Mouse (Mus musculus) lung, embryonic 16.5 days (tissue): ENCODE measurements around the gene Gm5741. TPM values are rescaled to one million over a fixed set of nuclear protein-coding genes. Genes with fewer than 3 reads are reported as not detected.

Experiments
- ATAC-seq: fragments of 200-750 bp; cut with Nextera tagmentation; 2 replicates; pipeline ENCODE4 v1.8.0; 2017; ENCODE audit warnings: low read depth, mild to moderate bottlenecking, moderate library complexity
- H3K27ac ChIP-seq: fragments of 300-500 bp; sonication (generic); 2 replicates; pipeline ENCODE4 v1.5.1; 2014; ENCODE audit warnings: mild to moderate bottlenecking, control low read depth, low read length
- H3K27me3 ChIP-seq: fragments of 300-500 bp; sonication (generic); 2 replicates; pipeline ENCODE4 v1.6.1; 2014; ENCODE audit warnings: low read depth, low read length, mixed read lengths; ENCODE audit not compliant: control insufficient read depth, insufficient read depth
- H3K36me3 ChIP-seq: fragments of 300-500 bp; sonication (generic); 2 replicates; pipeline ENCODE4 v1.6.1; 2014; ENCODE audit warnings: low read length; ENCODE audit not compliant: control insufficient read depth, insufficient read depth
- H3K4me1 ChIP-seq: fragments of 300-500 bp; sonication (generic); replicated peaks from 2 replicates; pipeline ENCODE4 v1.6.1; 2014; ENCODE audit warnings: low read length, mixed read lengths; ENCODE audit not compliant: control insufficient read depth, insufficient read depth
- H3K4me2 ChIP-seq: fragments of 300-500 bp; sonication (generic); 2 replicates; pipeline ENCODE4 v1.6.1; 2014; ENCODE audit warnings: low read depth, low read length, control low read depth
- H3K4me3 ChIP-seq: fragments of 300-500 bp; sonication (generic); 2 replicates; pipeline ENCODE4 v1.5.1; 2014; ENCODE audit warnings: mild to moderate bottlenecking, low read length, control low read depth
- H3K9ac ChIP-seq: fragments of 300-500 bp; sonication (generic); 2 replicates; pipeline ENCODE4 v1.6.1; 2014; ENCODE audit warnings: low read length, control low read depth
- H3K9me3 ChIP-seq: fragments of 300-500 bp; sonication (generic); 2 replicates; pipeline ENCODE4 v1.6.1; 2016; ENCODE audit warnings: low read length; ENCODE audit not compliant: control insufficient read depth
- WGBS: fragments of 180-500 bp; shearing (Covaris S2); extraction: QIAGEN DNeasy Blood & Tissue Kit; methylation state at CpG from one replicate; pipeline ENCODE4 v1.1.7; 2014; 5-methylcytosine and 5-hydroxymethylcytosine counted together
- polyA plus RNA-seq: library from polyadenylated mRNA; unstranded; fragments of >200 nt; fragmentation: Nextera tagmentation; extraction: Ambion mirVana; gene quantifications from 2 replicates; pipeline ENCODE4 v1.2.1, GENCODE M21; 2015

Gene Gm5741
- not detected in 2 replicates for polyA plus RNA-seq

DNA sequence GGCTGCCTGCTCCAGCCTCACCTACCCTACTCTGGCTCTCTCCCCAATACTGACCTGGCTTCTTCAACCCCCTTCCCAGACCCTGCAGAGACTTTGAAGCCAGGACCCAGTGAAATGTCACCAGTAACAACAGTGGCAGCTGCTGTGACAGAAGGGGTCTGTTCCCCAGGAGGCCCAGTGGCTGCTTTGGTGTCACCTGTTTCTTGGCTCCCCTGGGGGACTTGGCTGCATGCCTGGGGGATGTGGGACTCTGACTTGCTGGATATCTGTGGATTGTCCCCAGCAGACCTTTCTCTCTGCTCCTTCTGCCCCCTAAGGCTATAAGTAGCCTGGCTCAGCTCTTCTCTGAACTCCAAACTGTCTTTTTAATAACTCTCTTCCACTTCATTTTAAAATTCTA is at the start of gene Gm5741:
TSS of gene Gm5741 (minus strand) at position 1 of the 400 bp plus-strand sequence.
- H3K4me1 ChIP-seq: peaks cover 12% of the 10 kb centered on the region

DNA sequence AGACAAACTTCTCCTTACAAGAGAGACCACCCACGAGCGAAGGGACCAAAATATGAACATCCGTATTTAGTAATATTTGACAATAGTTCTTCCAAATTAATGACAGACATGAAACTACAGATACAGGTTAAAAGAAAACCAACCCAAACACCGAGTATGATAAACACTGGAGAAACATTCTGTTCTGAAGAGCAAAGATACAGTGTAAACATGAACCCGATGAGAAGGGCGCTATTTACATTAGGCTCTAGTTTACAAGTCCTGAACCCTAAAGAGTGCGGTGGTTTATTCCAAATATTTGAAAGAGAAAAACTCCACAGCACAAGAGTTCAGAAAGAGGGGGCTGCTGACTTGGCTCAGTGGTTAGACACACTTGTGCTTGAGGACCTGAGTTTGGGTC is 49.2 kb upstream of the Gm5741 start:
- 0 out of 2 replicates have a peak overlapping the region, but pooled peaks have one; percentile 16 for H3K27ac ChIP-seq
- no peaks in the 10 kb centered on the region for H3K27me3 ChIP-seq
- H3K9ac ChIP-seq: no peak overlapping the region
- no peak overlapping the region for H3K4me3 ChIP-seq
- H3K4me1 ChIP-seq: no peaks in the 10 kb centered on the region
- H3K9me3 ChIP-seq: no peaks in the 10 kb centered on the region
- H3K4me2 ChIP-seq: no peak overlapping the region
- H3K36me3 ChIP-seq: 0 out of 2 replicates have a peak, but pooled peaks cover 3% of the 10 kb centered on the region
- no peak for ATAC-seq
- 62% methylated on average over 7 of the region's 7 CpGs for WGBS

More for the DNA sequence above, at the start of gene Gm5741:
- no peaks in the 10 kb centered on the region for H3K9me3 ChIP-seq
- H3K9ac ChIP-seq: no peak within 1 kb of the TSS
- no peaks in the 10 kb centered on the region for H3K27me3 ChIP-seq
- H3K27ac ChIP-seq: no peak within 1 kb of the TSS
- no peak within 1 kb of the TSS for H3K4me2 ChIP-seq
- peaks cover 4% of the 10 kb centered on the region for H3K36me3 ChIP-seq
- H3K4me3 ChIP-seq: no peak within 1 kb of the TSS
- ATAC-seq: no peak

DNA sequence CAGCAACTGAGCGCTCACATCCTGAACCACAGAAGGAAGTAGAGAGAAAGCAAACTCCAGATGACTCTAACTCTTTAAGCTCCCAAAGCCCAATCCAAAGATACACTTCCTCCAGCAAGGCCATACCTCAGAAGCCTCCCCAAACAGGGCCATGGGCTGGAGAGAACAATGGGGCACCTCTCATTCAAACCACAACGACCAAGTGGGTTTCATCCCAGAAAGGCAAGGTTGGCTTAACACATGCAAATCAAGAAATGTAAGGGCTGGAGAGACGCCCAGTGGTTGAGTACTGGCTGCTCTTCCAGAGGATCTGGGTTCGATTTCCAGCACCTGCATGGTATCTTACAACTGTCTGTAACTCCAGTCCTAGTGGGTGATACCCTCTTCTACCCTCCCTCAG is 47.7 kb upstream of the Gm5741 start:
- WGBS: 74% methylated on average over 4 of the region's 4 CpGs
- no peaks in the 10 kb centered on the region for H3K9me3 ChIP-seq
- H3K27ac ChIP-seq: no peak overlapping the region
- no peak overlapping the region for H3K4me2 ChIP-seq
- no peaks in the 10 kb centered on the region for H3K4me1 ChIP-seq
- H3K27me3 ChIP-seq: no peaks in the 10 kb centered on the region
- no peak for ATAC-seq
- no peak overlapping the region for H3K9ac ChIP-seq
- H3K4me3 ChIP-seq: no peak overlapping the region
- peaks cover 8% of the 10 kb centered on the region for H3K36me3 ChIP-seq

DNA sequence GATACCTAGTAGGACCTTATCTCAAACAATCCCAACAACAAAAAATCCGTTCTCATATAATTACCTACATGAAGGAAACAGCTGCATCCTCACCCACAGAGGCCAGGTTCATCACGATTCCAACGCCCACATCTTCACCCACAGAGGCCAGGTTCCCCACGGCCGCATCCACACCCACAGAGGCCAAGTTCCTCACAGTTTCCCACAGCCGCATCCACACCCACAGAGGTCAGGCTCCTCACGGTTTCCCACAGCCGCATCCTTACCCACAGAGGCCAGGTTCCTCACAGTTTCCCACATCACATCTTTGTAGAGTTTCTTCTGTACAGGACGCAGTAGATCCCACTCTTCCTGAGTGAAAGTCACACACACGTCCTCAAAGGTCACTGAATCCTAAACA is 45.5 kb upstream of the Gm5741 start:
- no peak overlapping the region for H3K9ac ChIP-seq
- H3K9me3 ChIP-seq: no peaks in the 10 kb centered on the region
- 92% methylated on average over 10 of the region's 10 CpGs for WGBS
- H3K4me2 ChIP-seq: no peak overlapping the region
- H3K27ac ChIP-seq: no peak overlapping the region
- H3K4me1 ChIP-seq: no peaks in the 10 kb centered on the region
- no peak for ATAC-seq
- H3K4me3 ChIP-seq: no peak overlapping the region
- peaks cover 22% of the 10 kb centered on the region for H3K36me3 ChIP-seq
- no peaks in the 10 kb centered on the region for H3K27me3 ChIP-seq

DNA sequence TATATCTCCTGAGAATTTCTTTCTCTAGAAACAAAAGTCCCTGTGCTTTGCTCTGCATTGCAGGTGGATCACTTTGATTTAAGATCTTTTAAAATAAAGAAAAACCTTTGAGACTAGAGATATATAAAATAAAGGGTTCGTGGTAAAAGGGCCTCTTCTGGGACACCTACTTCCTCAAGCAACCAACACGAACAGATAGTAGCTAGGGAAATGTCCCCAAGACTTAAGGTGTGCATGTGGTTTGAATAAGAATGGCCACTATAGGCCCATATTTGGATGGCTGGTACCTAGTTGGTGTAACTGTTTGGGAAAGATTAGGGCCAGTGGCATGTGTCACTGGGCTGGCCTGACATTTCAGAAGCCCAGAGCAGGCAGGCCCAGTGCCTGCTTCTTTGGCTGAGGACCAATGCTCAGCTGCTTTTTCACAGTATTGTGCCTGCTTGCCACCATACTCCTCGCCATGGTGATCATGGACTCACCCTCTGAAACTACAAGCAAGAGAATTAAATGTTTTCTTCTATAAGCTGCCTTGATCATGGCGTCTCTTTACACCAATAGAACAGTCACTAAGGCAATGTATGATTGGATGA is 32.4 kb upstream of the Gm5741 start:
- Histone ChIP-seq H3K4me1 (no peaks in the 10 kb centered on the region; the same call in 1 of the 2 replicates), H3K27me3 (no peaks in the 10 kb centered on the region), H3K9me3 (no peaks in the 10 kb centered on the region; the same call in 1 of the 2 replicates), H3K4me3 (no peak overlapping the region), H3K27ac (no peak overlapping the region), H3K4me2 (no peak overlapping the region), H3K9ac (no peak overlapping the region), H3K36me3 (peaks cover 5% of the 10 kb centered on the region)
- 78% methylated on average over 4 of the region's 4 CpGs for WGBS
- no peak for ATAC-seq

DNA sequence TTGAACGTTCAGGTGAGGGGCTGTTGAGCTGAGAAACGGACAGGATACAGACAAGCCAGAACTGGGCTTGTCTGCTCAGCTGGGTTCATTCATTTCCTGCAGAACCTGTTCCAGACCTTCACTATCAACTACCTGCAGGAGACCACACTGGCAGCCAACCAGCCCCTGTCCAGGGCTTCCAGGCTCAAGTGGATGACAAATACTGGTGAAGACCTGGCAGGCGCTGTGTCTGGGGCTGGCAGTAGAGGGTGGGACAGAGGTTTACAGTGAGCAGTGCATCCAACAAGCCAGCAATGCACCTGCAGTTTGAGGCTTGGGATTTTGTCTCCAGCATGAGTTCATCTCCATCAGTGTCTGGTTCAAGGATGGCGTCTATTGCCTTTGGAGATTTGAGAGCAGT is 29.1 kb upstream of the Gm5741 start:
- WGBS: 60% methylated on average over 4 of the region's 4 CpGs
- no peaks in the 10 kb centered on the region for H3K27me3 ChIP-seq
- H3K9me3 ChIP-seq: no peaks in the 10 kb centered on the region; the same call in 1 of the 2 replicates
- no peak overlapping the region for H3K27ac ChIP-seq
- H3K36me3 ChIP-seq: peaks cover 11% of the 10 kb centered on the region
- H3K9ac ChIP-seq: no peak overlapping the region
- no peak overlapping the region for H3K4me3 ChIP-seq
- peak; percentile 49 for ATAC-seq
- no peaks in the 10 kb centered on the region; the same call in 1 of the 2 replicates for H3K4me1 ChIP-seq
- H3K4me2 ChIP-seq: no peak overlapping the region

DNA sequence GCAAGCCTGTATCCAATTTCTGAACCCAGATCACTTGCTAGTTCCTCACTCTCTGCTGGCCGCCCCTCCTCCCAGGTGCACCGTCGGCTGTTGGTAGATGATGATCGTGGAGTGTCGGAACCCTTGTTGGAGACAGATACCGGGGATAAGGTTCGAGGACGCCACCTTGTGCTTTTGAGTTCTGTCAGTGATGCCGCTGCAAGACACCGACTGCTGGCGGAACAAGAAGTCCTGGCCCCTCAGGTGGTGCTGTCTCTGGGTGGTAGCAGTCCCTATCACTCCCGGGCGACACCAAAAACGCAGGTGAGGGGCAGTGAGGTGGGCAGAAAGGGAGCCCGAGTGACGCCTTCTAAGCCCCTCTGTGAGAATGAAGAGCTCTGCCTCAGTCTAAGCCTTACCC is 28.4 kb upstream of the Gm5741 start:
- Histone ChIP-seq H3K36me3 (peaks cover 11% of the 10 kb centered on the region), H3K27ac (no peak overlapping the region), H3K4me1 (no peaks in the 10 kb centered on the region; the same call in 1 of the 2 replicates), H3K4me2 (no peak overlapping the region), H3K27me3 (no peaks in the 10 kb centered on the region), H3K9me3 (no peaks in the 10 kb centered on the region), H3K4me3 (no peak overlapping the region), H3K9ac (no peak overlapping the region)
- whole genome bisulfite sequencing: 91% methylated on average over 16 of the region's 16 CpGs
- ATAC-seq: no peak

DNA sequence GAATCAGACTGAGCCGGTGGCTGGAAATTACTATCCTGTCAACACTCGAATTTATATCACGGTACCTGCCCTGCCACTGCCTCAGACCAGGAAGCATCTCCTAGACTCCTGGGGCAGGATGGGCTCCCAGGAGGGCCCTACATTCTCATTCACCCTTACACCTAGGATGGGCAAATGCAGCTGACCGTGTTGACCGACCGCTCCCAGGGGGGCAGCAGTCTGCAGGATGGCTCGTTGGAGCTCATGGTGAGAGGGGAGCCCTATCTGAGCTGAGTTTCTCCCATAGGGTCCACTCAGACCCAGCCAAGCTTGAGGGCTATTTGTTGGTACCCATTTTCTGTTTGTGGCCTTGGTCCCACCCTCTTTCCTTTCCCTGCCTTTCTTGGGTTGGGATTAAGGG is 27.8 kb upstream of the Gm5741 start:
- WGBS: 93% methylated on average over 7 of the region's 7 CpGs
- H3K36me3 ChIP-seq: peaks cover 13% of the 10 kb centered on the region
- H3K27ac ChIP-seq: no peak overlapping the region
- ATAC-seq: no peak
- H3K4me1 ChIP-seq: no peaks in the 10 kb centered on the region; the same call in 1 of the 2 replicates
- no peak overlapping the region for H3K9ac ChIP-seq
- H3K9me3 ChIP-seq: no peaks in the 10 kb centered on the region
- H3K4me2 ChIP-seq: no peak overlapping the region
- no peak overlapping the region for H3K4me3 ChIP-seq
- no peaks in the 10 kb centered on the region for H3K27me3 ChIP-seq

DNA sequence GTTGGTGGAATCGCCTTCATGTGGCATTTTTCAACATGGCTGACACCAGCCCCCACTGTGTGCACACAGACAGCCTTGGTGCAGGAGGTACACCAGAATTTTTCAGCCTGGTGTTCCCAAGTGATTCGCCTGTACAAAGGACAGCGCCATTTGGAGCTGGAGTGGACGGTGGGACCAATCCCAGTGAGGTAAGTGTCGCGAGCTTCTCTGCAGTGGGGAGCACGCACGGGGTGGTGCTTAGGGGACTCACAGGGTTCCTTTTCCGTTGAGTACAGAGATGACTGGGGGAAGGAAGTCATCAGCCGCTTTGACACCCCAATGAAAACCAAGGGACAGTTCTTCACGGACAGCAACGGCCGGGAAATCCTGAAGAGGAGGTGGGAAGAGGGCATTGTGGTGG is 27.3 kb upstream of the Gm5741 start:
- WGBS: 90% methylated on average over 13 of the region's 13 CpGs
- H3K36me3 ChIP-seq: peaks cover 13% of the 10 kb centered on the region

More for the DNA sequence above, 27.3 kb upstream of the Gm5741 start:
- Histone ChIP-seq H3K27ac (no peak overlapping the region), H3K27me3 (no peaks in the 10 kb centered on the region), H3K4me3 (no peak overlapping the region), H3K4me1 (no peaks in the 10 kb centered on the region; the same call in 1 of the 2 replicates), H3K4me2 (no peak overlapping the region), H3K9me3 (no peaks in the 10 kb centered on the region), H3K9ac (no peak overlapping the region)
- no peak for ATAC-seq
